Comparison of ENCODE assay signal across 10 mouse cellular contexts in genomic region chr9:32538124-32538523, GRCm38 (mm10). TPM values are rescaled to one million over a fixed set of nuclear protein-coding genes. Genes with fewer than 3 reads are reported as not detected.
A peak's percentile ranks its signal among the peaks of the same experiment; 100 is the strongest.
DNase-seq lines count a peak whose midpoint lies in the region; ATAC-seq and TF ChIP-seq lines count a peak whose summit lies in the region.
"Had no signal": no experiment of that assay in that cellular context is flagged by ENCODE, and none has a peak within 500 bp of the region (broad histone marks: within the 10 kb centered on the region; RNA-seq: fewer than 3 reads in every experiment).

No protein-coding gene starts in this region.

- no peak for ATAC-seq in heart, embryonic 13.5 days (ENCODE audit: extremely low read depth, insufficient number of reproducible peaks, low FRiP score, low TSS enrichment)
- ATAC-seq in lung, embryonic 16.5 days (ENCODE audit: low read depth): no peak
- no peak for ATAC-seq in embryonic facial prominence, embryonic 14.5 days (ENCODE audit: low read depth)
- no peak for ATAC-seq in neural tube, embryonic 15.5 days (ENCODE audit: low FRiP score)

- peak overlapping the region; percentile 86 for H3K4me3 ChIP-seq in heart, embryonic 13.5 days
- H3K4me3 ChIP-seq in heart, embryonic 10.5 days: no peak overlapping the region
- H3K4me3 ChIP-seq in lung, embryonic 16.5 days (ENCODE audit: low read length): peak overlapping the region; percentile 64
- no peak overlapping the region for H3K4me3 ChIP-seq in lung, adult 2 months (replicated peaks; ENCODE audit: extremely low read depth, low read depth, low read length)
- 0 out of 2 replicates have a peak overlapping the region, but pooled peaks have one; percentile 8 for H3K4me3 ChIP-seq in embryonic facial prominence, embryonic 14.5 days (ENCODE audit: low read depth, low read length)
- no peak overlapping the region for H3K4me3 ChIP-seq in neural tube, embryonic 15.5 days (replicated peaks)

- no peak for DNase-seq in heart, embryonic 10.5 days (ENCODE audit: low spot score)
- DNase-seq in lung, adult 2 months: no peak
- DNase-seq in embryonic facial prominence, embryonic 14.5 days (ENCODE audit: low spot score): no peak
- no peak for DNase-seq in MN1 (ENCODE audit: low spot score)
- no peak for DNase-seq in left cerebral cortex, adult 9 months (ENCODE audit: low spot score in 2 of 2)
- DNase-seq: cerebellum, adult 11-12 months; gastrocnemius, postnatal 25 days had no signal

- TF ChIP-seq CTCF in lung, adult 2 months (IDR thresholded peaks at IDR 0.05; ENCODE audit: insufficient read depth, low read length): no peak

- H3K27ac ChIP-seq in heart, embryonic 13.5 days (replicated peaks): no peak overlapping the region
- H3K27ac ChIP-seq in heart, embryonic 10.5 days: no peak overlapping the region
- no peak overlapping the region for H3K27ac ChIP-seq in lung, embryonic 16.5 days (ENCODE audit: low read length)
- no peak overlapping the region for H3K27ac ChIP-seq in embryonic facial prominence, embryonic 14.5 days (replicated peaks; ENCODE audit: low read depth, low read length)
- no peak overlapping the region for H3K27ac ChIP-seq in neural tube, embryonic 15.5 days (replicated peaks)

- H3K9ac ChIP-seq in heart, embryonic 13.5 days: no peak overlapping the region
- H3K9ac ChIP-seq in lung, embryonic 16.5 days (ENCODE audit: low read length): no peak overlapping the region
- H3K9ac ChIP-seq in embryonic facial prominence, embryonic 14.5 days (ENCODE audit: low read depth, low read length): no peak overlapping the region
- no peak overlapping the region for H3K9ac ChIP-seq in neural tube, embryonic 15.5 days (replicated peaks)

- TF ChIP-seq POLR2A in lung, adult 2 months (IDR thresholded peaks at IDR 0.05; ENCODE audit: borderline replicate concordance, extremely low read depth, low read depth, low read length): no peak

- no peaks in the 10 kb centered on the region for H3K36me3 ChIP-seq in heart, embryonic 13.5 days
- no peaks in the 10 kb centered on the region for H3K36me3 ChIP-seq in heart, embryonic 10.5 days
- no peaks in the 10 kb centered on the region for H3K36me3 ChIP-seq in lung, embryonic 16.5 days (ENCODE audit: control insufficient read depth, insufficient read depth, low read length)
- H3K36me3 ChIP-seq in embryonic facial prominence, embryonic 14.5 days (ENCODE audit: control insufficient read depth, insufficient read depth, low read length): no peaks in the 10 kb centered on the region
- no peaks in the 10 kb centered on the region for H3K36me3 ChIP-seq in neural tube, embryonic 15.5 days

- no peaks in the 10 kb centered on the region for H3K9me3 ChIP-seq in heart, embryonic 13.5 days
- H3K9me3 ChIP-seq in heart, embryonic 10.5 days: no peaks in the 10 kb centered on the region
- no peaks in the 10 kb centered on the region for H3K9me3 ChIP-seq in lung, embryonic 16.5 days (ENCODE audit: control insufficient read depth, low read length)
- no peaks in the 10 kb centered on the region for H3K9me3 ChIP-seq in embryonic facial prominence, embryonic 14.5 days (ENCODE audit: control insufficient read depth, low read length)
- H3K9me3 ChIP-seq in neural tube, embryonic 15.5 days (replicated peaks): no peaks in the 10 kb centered on the region

- 77% methylated on average over 5 of the region's 5 CpGs for WGBS in heart, embryonic 13.5 days
- WGBS in heart, embryonic 10.5 days: 72% methylated on average over 5 of the region's 5 CpGs
- WGBS in lung, embryonic 16.5 days: 70% methylated on average over 5 of the region's 5 CpGs
- 64% methylated on average over 5 of the region's 5 CpGs for WGBS in lung, adult 2 months
- 78% methylated on average over 5 of the region's 5 CpGs for WGBS in embryonic facial prominence, embryonic 14.5 days
- 86% methylated on average over 5 of the region's 5 CpGs for WGBS in neural tube, embryonic 15.5 days

- peaks cover 36% of the 10 kb centered on the region for H3K4me1 ChIP-seq in heart, embryonic 13.5 days
- H3K4me1 ChIP-seq in heart, embryonic 10.5 days: peaks cover 31% of the 10 kb centered on the region
- peaks cover 12% of the 10 kb centered on the region for H3K4me1 ChIP-seq in lung, embryonic 16.5 days (replicated peaks; ENCODE audit: control insufficient read depth, insufficient read depth, low read length)
- H3K4me1 ChIP-seq in lung, adult 2 months (ENCODE audit: control insufficient read depth, insufficient read depth, low read length): peaks cover 18% of the 10 kb centered on the region
- H3K4me1 ChIP-seq in embryonic facial prominence, embryonic 14.5 days (ENCODE audit: control insufficient read depth, insufficient read depth, low read length): peaks cover 4% of the 10 kb centered on the region
- peaks cover 30% of the 10 kb centered on the region for H3K4me1 ChIP-seq in neural tube, embryonic 15.5 days

- H3K27me3 ChIP-seq in heart, embryonic 13.5 days (replicated peaks): peaks cover 37% of the 10 kb centered on the region
- peaks cover 42% of the 10 kb centered on the region for H3K27me3 ChIP-seq in heart, embryonic 10.5 days (ENCODE audit: insufficient read depth, poor library complexity, severe bottlenecking)
- H3K27me3 ChIP-seq in lung, embryonic 16.5 days (ENCODE audit: control insufficient read depth, insufficient read depth, low read depth, low read length): peaks cover 8% of the 10 kb centered on the region; the same call in 1 of the 2 replicates
- H3K27me3 ChIP-seq in embryonic facial prominence, embryonic 14.5 days (replicated peaks; ENCODE audit: control insufficient read depth, insufficient read depth, low read length): peaks cover 7% of the 10 kb centered on the region; the same call in 1 of the 2 replicates
- H3K27me3 ChIP-seq in neural tube, embryonic 15.5 days (replicated peaks): peaks cover 38% of the 10 kb centered on the region

- H3K4me2 ChIP-seq in heart, embryonic 13.5 days: peak overlapping the region; percentile 97
- peak overlapping the region; percentile 93 for H3K4me2 ChIP-seq in lung, embryonic 16.5 days (ENCODE audit: low read depth, low read length)
- H3K4me2 ChIP-seq in embryonic facial prominence, embryonic 14.5 days (ENCODE audit: low read depth, low read length): peak overlapping the region; percentile 88; the same call in 1 of the 2 replicates
- 0 out of 2 replicates have a peak overlapping the region, but pooled peaks have one; percentile 93 for H3K4me2 ChIP-seq in neural tube, embryonic 15.5 days

RNA-seq across cellular contexts. Expression of gene Fli1, which starts 4.5 kb away (rescaled TPM):
- 18.3 and 18.6 TPM in 2 replicates for polyA plus RNA-seq in heart, embryonic 13.5 days (2015; fragmentation: Nextera tagmentation; extraction: Ambion mirVana)
- polyA plus RNA-seq in heart, embryonic 10.5 days (2016; fragmentation: Nextera tagmentation; extraction: Ambion mirVana): 17.5 and 20.8 TPM in 2 replicates
- 32.8 and 34.9 TPM in 2 replicates for polyA plus RNA-seq in lung, embryonic 16.5 days (2015; fragmentation: Nextera tagmentation; extraction: Ambion mirVana)
- 12.9 and 14.1 TPM in 2 replicates for polyA plus RNA-seq in lung, adult 2 months (2012; rRNA removed)
- polyA plus RNA-seq in embryonic facial prominence, embryonic 14.5 days (2014; fragmentation: Nextera tagmentation; extraction: Ambion mirVana): 18.8 and 22.9 TPM in 2 replicates
- polyA plus RNA-seq in neural tube, embryonic 15.5 days (2015; fragmentation: Nextera tagmentation; extraction: Ambion mirVana): 7.9 and 12.5 TPM in 2 replicates

Comparison
In these comparisons a context has a peak if more than half of its experiments do, and no peak if none do; other contexts are left out.
1. H3K4me3 ChIP-seq: peak in heart, embryonic 13.5 days (single experiment), lung, embryonic 16.5 days (single experiment) and embryonic facial prominence, embryonic 14.5 days (single experiment); none in heart, embryonic 10.5 days (single experiment), lung, adult 2 months (single experiment) and neural tube, embryonic 15.5 days (single experiment).
2. Peak in every context shown above with its lines, with median percentiles within 50 percentile points of each other: H3K4me2 ChIP-seq.